Comparison of ENCODE assay signal across 9 mouse cellular contexts in the genomic region with DNA sequence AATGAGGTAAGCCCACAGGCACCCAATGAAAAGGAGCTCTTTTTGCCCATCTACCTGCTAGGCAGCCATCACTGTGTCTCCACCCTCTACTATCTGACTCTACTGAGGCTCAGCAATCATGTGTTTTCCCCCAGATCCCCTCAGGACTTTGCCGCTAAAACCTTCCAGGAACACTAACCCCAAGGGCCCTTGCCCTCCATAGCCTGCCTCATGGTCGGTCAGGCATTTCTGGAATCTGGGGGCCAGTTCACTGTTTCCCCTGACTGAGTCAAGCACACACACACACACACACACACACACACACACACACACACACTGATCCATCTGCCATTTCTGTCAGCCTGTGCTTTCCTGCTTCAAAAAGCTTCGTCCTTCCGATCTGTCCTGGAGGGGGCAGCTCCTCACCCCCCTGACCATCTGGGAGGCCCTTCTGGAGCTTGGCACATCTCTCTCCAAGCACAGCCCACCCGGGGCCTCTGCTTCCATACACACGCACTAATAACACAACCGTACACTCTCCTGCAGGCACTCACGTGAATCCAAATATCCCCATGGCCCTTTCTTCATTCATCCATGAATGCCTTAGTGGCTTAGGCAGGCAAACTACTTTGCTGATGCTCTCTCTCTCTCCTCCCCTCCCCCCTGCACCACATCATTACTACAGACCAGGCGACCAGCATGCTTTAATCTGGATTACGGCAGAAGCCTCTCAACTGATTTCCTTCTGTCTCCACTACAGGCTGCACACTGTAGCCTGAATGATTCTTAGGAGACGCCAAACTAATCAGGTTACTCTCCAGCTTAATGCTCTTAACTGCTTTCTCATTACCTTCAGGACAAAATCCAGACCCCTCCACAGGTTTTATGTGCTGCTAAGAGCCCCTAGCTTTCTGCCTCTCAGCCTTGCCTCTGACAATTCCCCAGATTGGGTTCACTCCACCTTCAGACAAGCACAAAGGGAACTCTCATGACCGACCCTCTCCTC. TPM values are rescaled to one million over a fixed set of nuclear protein-coding genes. Genes with fewer than 3 reads are reported as not detected.
A peak's percentile ranks its signal among the peaks of the same experiment; 100 is the strongest.
DNase-seq lines count a peak whose midpoint lies in the region; ATAC-seq and TF ChIP-seq lines count a peak whose summit lies in the region.
"Had no signal": no experiment of that assay in that cellular context is flagged by ENCODE, and none has a peak within 500 bp of the region (broad histone marks: within the 10 kb centered on the region; RNA-seq: fewer than 3 reads in every experiment).

No protein-coding gene starts in this region.

- H3K4me3 ChIP-seq in embryonic facial prominence, embryonic 11.5 days (ENCODE audit: low read depth, low read length), result no peak overlapping the region
- H3K4me3 ChIP-seq in intestine, embryonic 16.5 days (ENCODE audit: low read length), result no peak overlapping the region
- H3K4me3 ChIP-seq in lung, adult 2 months (replicated peaks; ENCODE audit: extremely low read depth, low read depth, low read length), result no peak overlapping the region

- no peaks in the 10 kb centered on the region for H3K9me3 ChIP-seq in embryonic facial prominence, embryonic 11.5 days (replicated peaks; ENCODE audit: control insufficient read depth, low read length)
- no peaks in the 10 kb centered on the region for H3K9me3 ChIP-seq in intestine, embryonic 16.5 days (ENCODE audit: control insufficient read depth, low read length)

- H3K27me3 ChIP-seq in embryonic facial prominence, embryonic 11.5 days (ENCODE audit: control insufficient read depth, insufficient read depth, low read length), result no peaks in the 10 kb centered on the region
- no peaks in the 10 kb centered on the region for H3K27me3 ChIP-seq in intestine, embryonic 16.5 days (replicated peaks; ENCODE audit: control insufficient read depth, insufficient read depth, low read length)

- 0 out of 2 replicates have a peak overlapping the region, but pooled peaks have one; percentile 18 for H3K9ac ChIP-seq in embryonic facial prominence, embryonic 11.5 days (replicated peaks; ENCODE audit: low read length)
- H3K9ac ChIP-seq in intestine, embryonic 16.5 days (ENCODE audit: low read depth, low read length), result no peak overlapping the region

- TF ChIP-seq CTCF in lung, adult 2 months (IDR thresholded peaks at IDR 0.05; ENCODE audit: insufficient read depth, low read length), result no peak

- no peak overlapping the region for H3K27ac ChIP-seq in embryonic facial prominence, embryonic 11.5 days (replicated peaks; ENCODE audit: low read depth, low read length)
- H3K27ac ChIP-seq in intestine, embryonic 16.5 days (ENCODE audit: low read length), result no peak overlapping the region

- peaks cover 6% of the 10 kb centered on the region for H3K36me3 ChIP-seq in embryonic facial prominence, embryonic 11.5 days (replicated peaks; ENCODE audit: control insufficient read depth, insufficient read depth, low read depth, low read length)
- H3K36me3 ChIP-seq in intestine, embryonic 16.5 days (ENCODE audit: control insufficient read depth, insufficient read depth, low read length), result peaks cover 4% of the 10 kb centered on the region; the same call in 1 of the 2 replicates

- WGBS in embryonic facial prominence, embryonic 11.5 days, result 27% methylated on average over 12 of the region's 12 CpGs
- WGBS in intestine, embryonic 16.5 days, result 46% methylated on average over 12 of the region's 12 CpGs
- WGBS in lung, adult 2 months, result 58% methylated on average over 12 of the region's 12 CpGs

- TF ChIP-seq POLR2A in lung, adult 2 months (IDR thresholded peaks at IDR 0.05; ENCODE audit: borderline replicate concordance, extremely low read depth, low read depth, low read length), result no peak

- 0 out of 2 replicates have a peak, but pooled peaks have one; percentile 37 for ATAC-seq in embryonic facial prominence, embryonic 11.5 days (replicated peaks; ENCODE audit: insufficient number of reproducible peaks, low FRiP score, low TSS enrichment, low read depth)
- ATAC-seq in intestine, embryonic 16.5 days, result peak; percentile 10; the same call in 1 of the 2 replicates

- no peaks in the 10 kb centered on the region; the same call in 1 of the 2 replicates for H3K4me1 ChIP-seq in embryonic facial prominence, embryonic 11.5 days (ENCODE audit: control insufficient read depth, insufficient read depth, low read length)
- peaks cover 6% of the 10 kb centered on the region; the same call in 1 of the 2 replicates for H3K4me1 ChIP-seq in intestine, embryonic 16.5 days (ENCODE audit: control insufficient read depth, insufficient read depth, low read length)
- H3K4me1 ChIP-seq in lung, adult 2 months (ENCODE audit: control insufficient read depth, insufficient read depth, low read length), result peaks cover 7% of the 10 kb centered on the region

- H3K4me2 ChIP-seq in embryonic facial prominence, embryonic 11.5 days (ENCODE audit: low read depth, low read length), result no peak overlapping the region
- H3K4me2 ChIP-seq in intestine, embryonic 16.5 days (ENCODE audit: low read depth, low read length), result no peak overlapping the region

- peak; percentile 57 to 71 for DNase-seq in right cerebral cortex, postnatal 10 days (ENCODE audit: low spot score in 2 of 2)
- no peak for DNase-seq in right cerebral cortex, postnatal 36 days (ENCODE audit: low spot score in 2 of 2)
- DNase-seq in embryonic facial prominence, embryonic 11.5 days (ENCODE audit: low spot score), result no peak
- peak; percentile 20 for DNase-seq in yolk sac, embryonic 10.5 days (ENCODE audit: low spot score)
- no peak for DNase-seq in adrenal gland, postnatal 14 days
- no peak for DNase-seq in lung, adult 2 months
- DNase-seq in left cerebral cortex, adult 8-10 months (ENCODE audit: low spot score in 2 of 2), result no peak

RNA-seq across cellular contexts. Expression of gene Apbb1, which starts 11.6 kb away (rescaled TPM):
- 59.7 and 68.7 TPM in 2 replicates for polyA plus RNA-seq in embryonic facial prominence, embryonic 11.5 days (2014; fragmentation: Nextera tagmentation; extraction: Ambion mirVana)
- polyA plus RNA-seq in intestine, embryonic 16.5 days (2015; fragmentation: Nextera tagmentation; extraction: Ambion mirVana), result 29.2 and 35.2 TPM in 2 replicates
- 14.1 and 19.4 TPM in 2 replicates for total RNA-seq in adrenal gland, postnatal 14 days (2021)
- polyA plus RNA-seq in lung, adult 2 months (2012; rRNA removed), result 185 and 193 TPM in 2 replicates
- 100 to 1,000 TPM; 437 to 456 (median 444) TPM for total RNA-seq in left cerebral cortex, adult 8-10 months (2022)

RNA-seq across cellular contexts. Expression of gene Smpd1, which starts 15.6 kb away (rescaled TPM):
- 38.5 and 45.2 TPM in 2 replicates for polyA plus RNA-seq in embryonic facial prominence, embryonic 11.5 days (2014; fragmentation: Nextera tagmentation; extraction: Ambion mirVana)
- polyA plus RNA-seq in intestine, embryonic 16.5 days (2015; fragmentation: Nextera tagmentation; extraction: Ambion mirVana), result 32.8 and 33.0 TPM in 2 replicates
- total RNA-seq in adrenal gland, postnatal 14 days (2021), result 61.5 and 76.3 TPM in 2 replicates
- 80.7 and 90.0 TPM in 2 replicates for polyA plus RNA-seq in lung, adult 2 months (2012; rRNA removed)
- total RNA-seq in left cerebral cortex, adult 8-10 months (2022), result 100 to 1,000 TPM; 100 to 105 (median 101) TPM

RNA-seq across cellular contexts. Expression of gene Hpx, which starts 30.1 kb away (rescaled TPM):
- polyA plus RNA-seq in embryonic facial prominence, embryonic 11.5 days (2014; fragmentation: Nextera tagmentation; extraction: Ambion mirVana), result 0.14 and 0.59 TPM in 2 replicates
- 3.0 and 7.5 TPM in 2 replicates for polyA plus RNA-seq in intestine, embryonic 16.5 days (2015; fragmentation: Nextera tagmentation; extraction: Ambion mirVana)
- total RNA-seq in adrenal gland, postnatal 14 days (2021), result 31.2 and 508 TPM in 2 replicates
- 2.6 and 3.8 TPM in 2 replicates for polyA plus RNA-seq in lung, adult 2 months (2012; rRNA removed)
- under 1 TPM; 0.33 to 0.63 (median 0.44) TPM for total RNA-seq in left cerebral cortex, adult 8-10 months (2022)
- total RNA-seq: neutrophil, adult 5-6 weeks had no signal

Comparison
In these comparisons a context has a peak if more than half of its experiments do, and no peak if none do; other contexts are left out.
1. DNase-seq: peak in right cerebral cortex, postnatal 10 days (2 of 2) and yolk sac, embryonic 10.5 days (single experiment); none in right cerebral cortex, postnatal 36 days (0 of 2), embryonic facial prominence, embryonic 11.5 days (single experiment), adrenal gland, postnatal 14 days (single experiment), lung, adult 2 months (single experiment) and left cerebral cortex, adult 8-10 months (0 of 2).